Mouse (Mus musculus) midbrain, postnatal 0 days (tissue): Measurements from ENCODE around the gene Vti1a. TPM values are rescaled to one million over a fixed set of nuclear protein-coding genes. Genes with fewer than 3 reads are reported as not detected.

Source experiments
- ATAC-seq: fragments of 200-750 bp; cut with Nextera tagmentation; 2 replicates; pipeline ENCODE4 v1.8.0; 2017; ENCODE audit warnings: moderate number of reproducible peaks, mild to moderate bottlenecking, moderate TSS enrichment, moderate library complexity; ENCODE audit not compliant: low FRiP score
- DNase-seq: peaks from one replicate; pipeline ENCODE4 v3.0.0-alpha.2; 2015; ENCODE audit warnings: low spot score
- H3K27ac ChIP-seq: fragments of 300-500 bp; sonication (generic); 2 replicates; pipeline ENCODE4 v1.5.1; 2014; ENCODE audit warnings: low read depth, mild to moderate bottlenecking, low read length, mixed read lengths
- H3K27me3 ChIP-seq: fragments of 300-500 bp; sonication (generic); 2 replicates; pipeline ENCODE4 v1.6.1; 2014; ENCODE audit warnings: low read length, control low read depth, mixed read lengths; ENCODE audit not compliant: insufficient read depth
- H3K36me3 ChIP-seq: fragments of 300-500 bp; sonication (generic); 2 replicates; pipeline ENCODE4 v1.6.1; 2014; ENCODE audit warnings: low read length, control low read depth, mixed read lengths; ENCODE audit not compliant: insufficient read depth
- H3K4me1 ChIP-seq: fragments of 300-500 bp; sonication (generic); 2 replicates; pipeline ENCODE4 v1.6.1; 2014; ENCODE audit warnings: mild to moderate bottlenecking, control low read depth, antibody characterized with exemption, low read length, mixed read lengths; ENCODE audit not compliant: insufficient read depth
- H3K4me2 ChIP-seq: fragments of 300-500 bp; sonication (generic); 2 replicates; pipeline ENCODE4 v1.6.1; 2014; ENCODE audit warnings: low read depth, mild to moderate bottlenecking, low read length, mixed read lengths; ENCODE audit not compliant: poor library complexity, severe bottlenecking
- H3K4me3 ChIP-seq: fragments of 300-500 bp; sonication (generic); 2 replicates; pipeline ENCODE4 v1.5.1; 2014; ENCODE audit warnings: low read depth, mild to moderate bottlenecking, low read length, moderate library complexity
- H3K9ac ChIP-seq: fragments of 300-500 bp; sonication (generic); replicated peaks from 2 replicates; pipeline ENCODE4 v1.6.1; 2014; ENCODE audit warnings: mild to moderate bottlenecking, low read length, moderate library complexity, mixed read lengths; ENCODE audit not compliant: poor library complexity, severe bottlenecking
- H3K9me3 ChIP-seq: fragments of 300-500 bp; sonication (generic); 2 replicates; pipeline ENCODE4 v1.6.1; 2016; ENCODE audit warnings: low read length, control low read depth
- CTCF ChIP-seq: IDR thresholded peaks from 2 replicates; pipeline ENCODE4 v1.5.1; 2016; ENCODE audit warnings: antibody characterized with exemption, mild to moderate bottlenecking
- WGBS: fragments of 180-500 bp; shearing (Covaris S2); extraction: QIAGEN DNeasy Blood & Tissue Kit; methylation state at CpG from one replicate; pipeline ENCODE4 v1.1.7; 2014; 5-methylcytosine and 5-hydroxymethylcytosine counted together
- polyA plus RNA-seq: library from polyadenylated mRNA; unstranded; fragments of >200 nt; fragmentation: Nextera tagmentation; extraction: Ambion mirVana; gene quantifications from 2 replicates; pipeline ENCODE4 v1.2.1, GENCODE M21; 2015
- total RNA-seq: library from RNA; depleted of rRNA; stranded (reverse); fragments of >200 nt; gene quantifications from 2 replicates; pipeline ENCODE4 v1.2.3, GENCODE M21; 2014

The Vti1a gene
- total and polyA plus RNA-seq, 2 experiments from 2014 or later = 34.2 to 43.2 TPM

DNA sequence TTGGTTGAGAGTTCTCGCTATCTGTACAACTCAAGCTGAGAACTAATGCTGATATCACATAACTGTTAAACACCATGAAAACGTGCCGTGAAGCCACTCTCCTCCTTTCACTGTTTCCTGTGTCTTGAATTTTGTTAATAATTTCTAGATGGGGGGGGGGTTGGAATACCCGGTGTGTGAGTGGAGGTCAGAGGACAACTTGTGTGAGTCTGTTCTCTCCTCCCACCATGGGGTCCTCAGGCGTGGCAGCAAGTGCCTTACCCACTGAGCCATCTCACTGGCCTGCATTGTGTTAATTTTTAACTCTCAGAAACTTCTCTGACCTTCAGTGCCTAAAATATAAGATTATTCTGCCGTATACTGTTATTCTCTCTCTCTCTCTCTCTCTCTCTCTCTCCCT is 168.5 kb downstream of the Vti1a start:
- Histone ChIP-seq H3K4me3 (no peak overlapping the region), H3K27me3 (no peaks in the 10 kb centered on the region), H3K4me1 (peaks cover 5% of the 10 kb centered on the region; the same call in 1 of the 2 replicates), H3K9me3 (no peaks in the 10 kb centered on the region), H3K9ac (no peak overlapping the region), H3K36me3 (no peaks in the 10 kb centered on the region), H3K27ac (no peak overlapping the region), H3K4me2 (no peak overlapping the region)
- TF ChIP-seq CTCF = no peak
- no peak for DNase-seq
- 87% methylated on average over 6 of the region's 6 CpGs for WGBS
- ATAC-seq = no peak

DNA sequence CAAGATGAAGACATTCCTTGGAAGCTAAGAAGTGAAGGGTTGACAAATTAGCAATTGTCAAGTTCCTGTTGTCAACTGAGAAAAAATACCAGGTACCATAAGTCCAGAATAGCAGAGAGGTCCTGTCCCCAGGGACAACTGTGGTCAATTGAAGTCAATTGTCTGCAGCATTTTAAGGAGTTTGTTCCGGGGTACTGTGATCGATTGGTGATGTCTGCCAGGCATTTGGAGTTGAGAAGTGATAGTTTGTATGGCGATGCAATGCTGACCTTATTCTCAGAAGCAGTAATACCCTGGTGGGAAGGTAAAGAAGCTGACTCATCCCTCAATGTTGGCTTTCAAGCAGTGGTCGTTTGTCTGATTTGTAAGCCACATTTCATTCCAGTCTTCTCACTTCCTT is 170.4 kb downstream of the Vti1a start:
- H3K4me3 ChIP-seq = no peak overlapping the region
- ATAC-seq = no peak
- no peaks in the 10 kb centered on the region for H3K9me3 ChIP-seq
- H3K36me3 ChIP-seq = no peaks in the 10 kb centered on the region
- no peak overlapping the region for H3K9ac ChIP-seq
- no peak for DNase-seq
- no peak overlapping the region for H3K4me2 ChIP-seq
- no peak overlapping the region for H3K27ac ChIP-seq
- 81% methylated on average over 4 of the region's 4 CpGs for WGBS
- no peaks in the 10 kb centered on the region for H3K27me3 ChIP-seq
- TF ChIP-seq CTCF = no peak
- peaks cover under 1% of the 10 kb centered on the region; the same call in 1 of the 2 replicates for H3K4me1 ChIP-seq

DNA sequence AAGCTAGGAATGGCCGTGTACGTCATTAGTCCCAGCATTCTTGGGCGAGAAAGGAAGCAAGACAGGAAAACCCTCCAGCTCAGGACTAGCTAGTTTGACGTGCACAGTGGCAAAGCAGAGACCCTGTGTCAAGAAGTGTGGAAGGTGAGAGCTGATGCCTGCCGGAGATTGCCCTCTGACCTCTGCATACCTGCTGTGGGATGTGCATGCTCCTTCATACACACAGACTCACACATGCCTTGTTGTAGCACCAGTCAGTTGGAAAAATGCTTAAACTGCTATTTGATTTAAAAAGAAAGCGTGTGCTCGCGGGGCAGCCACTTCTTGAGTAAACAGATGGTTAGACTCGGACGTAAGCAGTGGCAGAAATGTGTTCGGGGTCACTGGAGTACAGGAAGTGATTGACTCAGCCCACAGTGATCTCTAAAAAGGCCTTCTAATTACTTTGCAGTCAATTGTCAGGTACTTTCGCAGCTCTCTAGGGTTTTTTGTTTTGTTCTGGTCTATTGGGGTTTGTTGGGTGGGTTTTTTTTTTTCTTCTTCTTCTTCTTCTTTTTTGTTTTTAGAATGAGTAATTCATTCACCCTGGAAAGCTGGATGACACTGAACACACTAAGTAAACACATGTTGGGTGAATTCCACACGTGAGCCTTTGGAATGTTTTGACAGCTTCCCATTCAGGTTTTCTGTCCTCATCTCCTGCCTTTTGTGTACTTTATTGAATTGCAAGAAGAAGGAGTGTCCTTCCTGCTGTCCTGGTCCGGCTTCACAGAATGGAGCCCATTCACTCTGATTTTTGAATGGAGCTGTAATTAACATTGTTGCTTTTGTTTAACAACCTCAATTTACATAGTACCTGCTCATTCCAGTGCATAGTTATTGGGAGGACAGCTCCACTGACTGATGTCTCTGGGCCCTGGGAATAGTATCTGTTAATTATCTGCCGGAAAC is 175.3 kb downstream of the Vti1a start:
- TF ChIP-seq CTCF = no peak
- Histone ChIP-seq H3K4me1 (0 out of 2 replicates have a peak, but pooled peaks cover 3% of the 10 kb centered on the region), H3K4me3 (no peak overlapping the region), H3K27ac (no peak overlapping the region), H3K9ac (no peak overlapping the region), H3K27me3 (no peaks in the 10 kb centered on the region), H3K9me3 (no peaks in the 10 kb centered on the region), H3K4me2 (no peak overlapping the region), H3K36me3 (no peaks in the 10 kb centered on the region)
- ATAC-seq (no peak), DNase-seq (no peak)
- WGBS = 46% methylated on average over 15 of the region's 15 CpGs

DNA sequence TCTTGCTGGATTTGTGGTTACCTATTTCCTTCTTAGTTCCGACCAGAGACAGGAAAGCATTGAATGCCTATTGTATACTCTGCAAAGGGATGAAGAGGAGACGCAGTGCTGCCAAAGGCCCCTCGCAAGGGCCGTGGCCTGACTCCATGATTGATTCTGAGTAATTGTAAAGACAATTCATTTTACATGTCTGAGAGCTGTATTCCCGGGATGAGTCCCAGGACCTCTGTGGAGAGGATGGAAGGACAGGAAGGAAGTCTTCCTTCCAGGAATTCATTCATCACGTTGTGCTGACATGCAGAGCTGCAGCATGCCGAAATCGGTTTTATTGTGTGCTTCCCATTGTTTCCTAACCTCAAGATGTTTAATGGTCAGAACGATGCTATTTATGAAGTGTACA is 180.2 kb downstream of the Vti1a start:
- DNase-seq (no peak), ATAC-seq (no peak)
- 66% methylated on average over 9 of the region's 9 CpGs for WGBS
- Histone ChIP-seq H3K9ac (no peak overlapping the region), H3K36me3 (no peaks in the 10 kb centered on the region), H3K4me1 (peaks cover 3% of the 10 kb centered on the region), H3K27me3 (no peaks in the 10 kb centered on the region), H3K4me3 (no peak overlapping the region), H3K9me3 (no peaks in the 10 kb centered on the region), H3K4me2 (no peak overlapping the region), H3K27ac (no peak overlapping the region)
- TF ChIP-seq CTCF = no peak

DNA sequence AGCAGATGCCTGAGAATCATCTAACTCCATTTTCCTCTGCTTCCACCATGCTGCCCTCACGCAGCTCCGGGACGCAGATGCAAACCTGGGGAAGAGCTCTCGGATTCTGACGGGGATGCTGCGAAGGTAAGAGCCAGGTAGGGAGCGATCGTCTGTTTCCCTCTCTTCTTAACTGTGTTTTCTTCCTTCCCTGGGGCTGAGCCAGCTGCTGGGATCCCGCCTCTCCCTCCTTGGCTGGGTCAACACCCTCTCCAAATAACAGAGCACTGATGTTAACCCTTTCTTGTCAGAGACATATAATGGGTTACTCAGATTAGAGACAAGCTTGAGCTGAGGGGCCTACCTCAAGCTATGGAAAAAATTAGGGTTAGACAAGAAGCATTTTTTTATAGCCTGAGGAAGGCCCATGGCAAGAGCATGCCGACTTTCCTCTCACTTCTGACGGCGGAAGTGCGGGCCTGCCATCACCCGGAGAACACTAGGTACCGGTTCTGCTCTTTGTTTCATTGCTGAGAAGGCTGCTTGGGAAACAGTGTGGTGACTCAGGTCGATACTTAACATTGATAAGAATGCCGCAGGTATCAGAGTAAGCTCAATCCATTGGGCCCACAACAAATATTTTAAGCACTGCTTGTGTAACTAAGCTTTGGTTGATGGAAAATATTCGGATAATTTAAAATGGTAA is 183.2 kb downstream of the Vti1a start:
- no peak for TF ChIP-seq CTCF
- no peak overlapping the region for H3K4me3 ChIP-seq
- DNase-seq = no peak
- no peak for ATAC-seq
- H3K27me3 ChIP-seq = no peaks in the 10 kb centered on the region
- H3K9me3 ChIP-seq = no peaks in the 10 kb centered on the region
- no peaks in the 10 kb centered on the region for H3K36me3 ChIP-seq
- no peak overlapping the region for H3K27ac ChIP-seq
- no peak overlapping the region for H3K9ac ChIP-seq
- 79% methylated on average over 18 of the region's 18 CpGs for WGBS
- no peak overlapping the region for H3K4me2 ChIP-seq
- H3K4me1 ChIP-seq = no peaks in the 10 kb centered on the region; the same call in none of the 2 replicates

DNA sequence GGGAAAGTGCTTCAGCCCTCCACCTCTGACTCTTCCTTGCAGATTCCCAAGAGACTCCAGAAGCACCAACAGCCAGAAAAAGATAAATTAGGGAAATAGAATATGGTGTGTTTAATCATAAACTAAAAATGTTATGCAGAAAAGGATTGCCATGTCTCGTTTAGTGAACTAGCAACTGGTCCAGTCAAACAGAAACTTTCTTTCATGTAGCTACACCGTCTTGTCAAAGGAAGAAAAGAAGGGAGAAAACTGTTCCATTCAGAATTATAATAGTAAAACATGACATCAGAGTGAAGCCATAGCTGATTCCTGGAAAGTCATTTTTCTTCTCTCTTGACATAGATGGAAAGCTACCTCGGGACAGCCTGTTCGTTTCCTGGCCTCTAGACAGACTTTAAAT is 185.9 kb downstream of the Vti1a start:
- Histone ChIP-seq H3K27ac (no peak overlapping the region), H3K9me3 (no peaks in the 10 kb centered on the region), H3K27me3 (no peaks in the 10 kb centered on the region), H3K36me3 (no peaks in the 10 kb centered on the region), H3K9ac (no peak overlapping the region), H3K4me2 (no peak overlapping the region), H3K4me3 (no peak overlapping the region), H3K4me1 (no peaks in the 10 kb centered on the region; the same call in none of the 2 replicates)
- DNase-seq (no peak), ATAC-seq (no peak)
- TF ChIP-seq CTCF = no peak
- 62% methylated on average over 4 of the region's 4 CpGs for WGBS
